Mouse (Mus musculus) limb, embryonic 14.5 days (tissue): ENCODE measurements around the gene Me3. TPM values are rescaled to one million over a fixed set of nuclear protein-coding genes. Genes with fewer than 3 reads are reported as not detected.

Experiments
- ATAC-seq: fragments of 200-750 bp; cut with Nextera tagmentation; 2 replicates; pipeline ENCODE4 v1.8.0; 2017; ENCODE audit warnings: low read depth, moderate number of reproducible peaks, moderate TSS enrichment; ENCODE audit not compliant: low FRiP score
- DNase-seq: peaks from one replicate; pipeline ENCODE4 v3.0.0-alpha.2; 2015; ENCODE audit warnings: low spot score
- H3K27ac ChIP-seq: fragments of 300-500 bp; sonication (generic); replicated peaks from 2 replicates; pipeline ENCODE4 v1.5.1; 2014; ENCODE audit warnings: low read depth, mild to moderate bottlenecking, low read length, moderate library complexity, mixed read lengths
- H3K27me3 ChIP-seq: fragments of 300-500 bp; sonication (generic); 2 replicates; pipeline ENCODE4 v1.6.1; 2014; ENCODE audit warnings: low read length, mixed read lengths; ENCODE audit not compliant: control insufficient read depth, insufficient read depth
- H3K36me3 ChIP-seq: fragments of 300-500 bp; sonication (generic); 2 replicates; pipeline ENCODE4 v1.6.1; 2014; ENCODE audit warnings: mild to moderate bottlenecking, low read length, moderate library complexity, mixed read lengths; ENCODE audit not compliant: control insufficient read depth, insufficient read depth
- H3K4me1 ChIP-seq: fragments of 300-500 bp; sonication (generic); 2 replicates; pipeline ENCODE4 v1.6.1; 2014; ENCODE audit warnings: antibody characterized with exemption, low read length, mixed read lengths; ENCODE audit not compliant: control insufficient read depth, insufficient read depth
- H3K4me2 ChIP-seq: fragments of 300-500 bp; sonication (generic); replicated peaks from 2 replicates; pipeline ENCODE4 v1.6.1; 2014; ENCODE audit warnings: low read depth, mild to moderate bottlenecking, low read length, moderate library complexity; ENCODE audit not compliant: severe bottlenecking
- H3K4me3 ChIP-seq: fragments of 300-500 bp; sonication (generic); replicated peaks from 2 replicates; pipeline ENCODE4 v1.5.1; 2014; ENCODE audit warnings: low read length
- H3K9ac ChIP-seq: fragments of 300-500 bp; sonication (generic); 2 replicates; pipeline ENCODE4 v1.6.1; 2014; ENCODE audit warnings: mild to moderate bottlenecking, low read depth, low read length, moderate library complexity; ENCODE audit not compliant: severe bottlenecking
- H3K9me3 ChIP-seq: fragments of 300-500 bp; sonication (generic); 2 replicates; pipeline ENCODE4 v1.6.1; 2016; ENCODE audit warnings: low read length; ENCODE audit not compliant: control insufficient read depth
- POLR2A ChIP-seq: fragments of 200-500 bp; IDR thresholded peaks from 2 replicates; pipeline ENCODE4 v1.8.0; 2012; ENCODE audit warnings: inconsistent platforms, mild to moderate bottlenecking, moderate library complexity, borderline replicate concordance; ENCODE audit not compliant: insufficient read depth, insufficient read length; ENCODE audit errors: extremely low read depth
- WGBS: fragments of 180-500 bp; shearing (Covaris S2); extraction: QIAGEN DNeasy Blood & Tissue Kit; methylation state at CpG from one replicate; pipeline ENCODE4 v1.1.7; 2014; 5-methylcytosine and 5-hydroxymethylcytosine counted together
- polyA plus RNA-seq, 2 experiments: library from polyadenylated mRNA; depleted of rRNA in 1 of 2; stranded (reverse) in 1 of 2; unstranded in 1 of 2; fragments of >200 nt; fragmentation: Nextera tagmentation in 1 of 2; extraction: Ambion mirVana in 1 of 2; gene quantifications; 2 replicates each; pipeline versions ENCODE4 v1.2.1 to v1.2.3; 2012 to 2014

Me3 gene
- polyA plus RNA-seq, 2 experiments, result 1.3 to 2.1 TPM

GRCm38 (mm10) chr7:89607329-89607728 is 24.9 kb upstream of the Me3 start:
- no peaks in the 10 kb centered on the region for H3K9me3 ChIP-seq
- DNase-seq, result no peak
- WGBS, result 84% methylated on average over 5 of the region's 6 CpGs
- H3K9ac ChIP-seq, result no peak overlapping the region
- ATAC-seq, result no peak
- H3K4me1 ChIP-seq, result no peaks in the 10 kb centered on the region
- no peak for TF ChIP-seq POLR2A
- H3K27ac ChIP-seq, result no peak overlapping the region
- no peaks in the 10 kb centered on the region for H3K27me3 ChIP-seq
- no peaks in the 10 kb centered on the region for H3K36me3 ChIP-seq
- no peak overlapping the region for H3K4me3 ChIP-seq
- H3K4me2 ChIP-seq, result no peak overlapping the region

GRCm38 (mm10) chr7:89611236-89611635 is 21.0 kb upstream of the Me3 start:
- peak; percentile 21 for DNase-seq
- Histone ChIP-seq H3K27ac (no peak overlapping the region), H3K4me3 (no peak overlapping the region), H3K36me3 (no peaks in the 10 kb centered on the region), H3K9me3 (no peaks in the 10 kb centered on the region), H3K4me1 (no peaks in the 10 kb centered on the region), H3K9ac (no peak overlapping the region), H3K4me2 (no peak overlapping the region), H3K27me3 (no peaks in the 10 kb centered on the region)
- TF ChIP-seq POLR2A, result no peak
- ATAC-seq, result no peak
- WGBS, result 83% methylated on average over 7 of the region's 7 CpGs

- H3K4me1 ChIP-seq, result no peaks in the 10 kb centered on the region
- no peaks in the 10 kb centered on the region for H3K27me3 ChIP-seq
- DNase-seq (no peak), ATAC-seq (no peak)
- TF ChIP-seq POLR2A, result no peak
- H3K9me3 ChIP-seq, result peaks cover 5% of the 10 kb centered on the region
- H3K27ac ChIP-seq, result no peak overlapping the region
- H3K4me2 ChIP-seq, result no peak overlapping the region
- no peak overlapping the region for H3K9ac ChIP-seq
- no peak overlapping the region for H3K4me3 ChIP-seq
- 63% methylated on average over 6 of the region's 6 CpGs for WGBS
- no peaks in the 10 kb centered on the region for H3K36me3 ChIP-seq
These were observed 16.0 kb upstream of the Me3 start for GRCm38 (mm10) chr7:89616235-89616634.

GRCm38 (mm10) chr7:89623331-89623730 is 8.9 kb upstream of the Me3 start:
- H3K4me1 ChIP-seq, result no peaks in the 10 kb centered on the region
- no peak overlapping the region for H3K27ac ChIP-seq
- no peak for DNase-seq
- no peak overlapping the region for H3K9ac ChIP-seq
- 73% methylated on average over 4 of the region's 4 CpGs for WGBS
- no peak overlapping the region for H3K4me2 ChIP-seq
- no peak for ATAC-seq
- TF ChIP-seq POLR2A, result no peak
- H3K36me3 ChIP-seq, result no peaks in the 10 kb centered on the region
- no peaks in the 10 kb centered on the region for H3K27me3 ChIP-seq
- no peaks in the 10 kb centered on the region for H3K9me3 ChIP-seq
- H3K4me3 ChIP-seq, result no peak overlapping the region

GRCm38 (mm10) chr7:89627393-89627792 is 4.8 kb upstream of the Me3 start:
- Histone ChIP-seq H3K36me3 (no peaks in the 10 kb centered on the region), H3K9me3 (no peaks in the 10 kb centered on the region), H3K27ac (no peak overlapping the region), H3K4me2 (no peak overlapping the region), H3K4me3 (no peak overlapping the region), H3K4me1 (peaks cover 2% of the 10 kb centered on the region; the same call in 1 of the 2 replicates), H3K27me3 (0 out of 2 replicates have a peak, but pooled peaks cover 5% of the 10 kb centered on the region), H3K9ac (no peak overlapping the region)
- no peak for TF ChIP-seq POLR2A
- ATAC-seq (no peak), DNase-seq (no peak)

- H3K9me3 ChIP-seq, result no peaks in the 10 kb centered on the region
- H3K9ac ChIP-seq, result no peak overlapping the region
- 34% methylated on average over 2 of the region's 2 CpGs for WGBS
- no peak overlapping the region for H3K4me3 ChIP-seq
- H3K4me1 ChIP-seq, result peaks cover 3% of the 10 kb centered on the region; the same call in 1 of the 2 replicates
- no peak for DNase-seq
- TF ChIP-seq POLR2A, result no peak
- H3K4me2 ChIP-seq, result no peak overlapping the region
- 0 out of 2 replicates have a peak, but pooled peaks cover 5% of the 10 kb centered on the region for H3K27me3 ChIP-seq
- no peak; the same call in 1 of the 2 replicates for ATAC-seq
- no peaks in the 10 kb centered on the region for H3K36me3 ChIP-seq
- no peak overlapping the region for H3K27ac ChIP-seq
These were observed 4.2 kb upstream of the Me3 start for GRCm38 (mm10) chr7:89628006-89628405.
